Mouse (Mus musculus) telencephalon, adult 2 months (tissue): ENCODE data around the gene Hcn4.

Source experiments
- DNase-seq: peaks from one replicate; pipeline ENCODE4 v3.0.0-alpha.2; 2011; ENCODE audit warnings: low read depth, low spot score

Hcn4 gene

DNA sequence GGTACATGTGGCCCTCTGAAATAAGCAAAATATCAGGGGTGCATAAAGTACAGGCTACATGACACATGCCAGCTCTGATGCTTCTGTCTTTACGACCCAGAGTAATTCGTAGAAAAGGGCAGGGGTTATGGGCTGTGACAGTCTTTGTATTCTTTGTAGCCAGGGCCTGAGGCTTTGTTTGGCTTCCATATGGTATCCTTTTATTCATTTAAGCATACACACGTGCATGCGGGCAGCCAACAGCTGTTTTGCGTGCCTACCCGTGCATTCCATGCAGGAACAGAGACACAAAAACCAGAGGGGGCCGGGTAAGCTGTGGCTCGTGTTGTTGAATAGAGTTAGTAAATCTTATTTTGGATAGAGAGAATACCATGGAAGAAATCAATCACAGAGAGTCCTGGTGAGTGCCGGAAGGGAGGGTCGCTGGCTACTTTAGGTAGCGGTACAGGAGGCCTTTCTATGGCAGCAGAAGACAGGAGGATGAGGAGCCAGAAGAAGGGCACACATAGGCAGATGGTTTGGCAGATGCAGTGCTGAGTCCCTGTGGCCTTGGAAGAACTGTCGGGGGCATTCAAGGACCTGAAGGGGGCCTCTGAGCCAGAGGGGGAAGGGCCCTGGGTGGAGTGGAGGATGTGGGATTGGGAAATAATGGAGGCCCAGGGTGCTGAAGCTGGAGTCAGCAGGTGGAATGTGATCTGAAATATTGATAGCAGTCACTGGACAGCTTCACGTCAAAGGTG, 26.5 kb downstream of the Hcn4 start:
- DNase-seq, result no peak

DNA sequence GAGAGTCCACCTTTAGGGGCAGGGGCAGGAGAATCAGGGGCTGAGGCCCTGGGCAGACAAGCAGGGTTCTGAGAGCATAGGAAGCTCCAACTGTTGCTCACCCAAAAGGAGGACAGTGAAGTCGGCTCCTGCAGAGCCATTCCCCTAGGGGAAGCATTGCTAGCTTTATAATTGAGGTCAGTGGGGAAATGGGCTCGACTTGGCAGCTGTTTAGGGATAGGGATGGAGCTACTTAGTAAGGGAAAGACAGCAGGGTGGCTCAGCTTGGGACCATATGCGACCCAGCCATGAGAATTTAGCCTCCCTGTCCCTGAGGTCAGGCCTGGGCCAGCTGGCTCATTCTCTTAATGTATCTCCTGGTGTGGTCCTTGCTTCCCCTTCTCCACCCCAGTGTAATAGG, 31.7 kb downstream of the Hcn4 start:
- no peak for DNase-seq

DNA sequence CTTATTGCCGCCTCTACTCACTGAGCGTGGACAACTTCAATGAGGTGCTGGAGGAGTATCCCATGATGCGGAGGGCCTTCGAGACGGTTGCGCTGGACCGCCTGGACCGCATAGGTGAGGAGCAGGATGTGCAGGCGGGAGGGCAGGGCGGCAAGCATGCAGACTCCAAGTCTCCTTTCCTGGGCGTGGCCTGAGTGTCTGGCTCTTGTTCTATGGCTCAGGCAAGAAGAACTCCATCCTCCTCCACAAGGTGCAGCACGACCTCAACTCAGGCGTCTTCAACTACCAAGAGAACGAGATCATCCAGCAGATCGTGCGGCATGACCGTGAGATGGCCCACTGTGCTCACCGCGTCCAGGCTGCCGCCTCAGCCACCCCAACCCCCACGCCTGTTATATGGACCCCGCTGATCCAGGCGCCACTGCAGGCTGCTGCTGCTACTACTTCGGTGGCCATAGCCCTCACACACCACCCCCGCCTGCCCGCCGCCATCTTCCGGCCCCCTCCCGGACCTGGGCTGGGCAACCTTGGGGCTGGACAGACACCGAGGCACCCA, 35.9 kb downstream of the Hcn4 start:
- no peak for DNase-seq

DNA sequence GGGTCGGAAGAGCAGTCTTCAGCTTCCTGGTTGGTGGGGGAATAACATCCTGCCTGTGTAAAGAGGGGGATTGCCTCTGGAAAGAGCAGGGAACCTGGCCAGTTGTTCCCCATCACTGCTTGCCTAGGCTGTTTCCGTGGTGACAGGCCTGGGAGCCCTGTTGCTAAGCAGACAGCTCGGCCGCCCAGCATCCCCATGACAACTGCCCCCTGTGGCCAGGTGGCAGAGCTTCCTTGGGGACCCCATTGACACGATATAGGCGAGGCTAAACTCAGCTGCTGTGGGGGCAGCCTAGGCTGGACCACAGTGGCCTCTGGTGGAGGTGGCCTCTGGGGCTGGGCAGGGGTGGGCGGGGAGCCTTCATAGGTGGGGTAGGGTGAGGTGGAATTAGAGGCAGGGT, 40.6 kb downstream of the Hcn4 start:
- no peak for DNase-seq

DNA sequence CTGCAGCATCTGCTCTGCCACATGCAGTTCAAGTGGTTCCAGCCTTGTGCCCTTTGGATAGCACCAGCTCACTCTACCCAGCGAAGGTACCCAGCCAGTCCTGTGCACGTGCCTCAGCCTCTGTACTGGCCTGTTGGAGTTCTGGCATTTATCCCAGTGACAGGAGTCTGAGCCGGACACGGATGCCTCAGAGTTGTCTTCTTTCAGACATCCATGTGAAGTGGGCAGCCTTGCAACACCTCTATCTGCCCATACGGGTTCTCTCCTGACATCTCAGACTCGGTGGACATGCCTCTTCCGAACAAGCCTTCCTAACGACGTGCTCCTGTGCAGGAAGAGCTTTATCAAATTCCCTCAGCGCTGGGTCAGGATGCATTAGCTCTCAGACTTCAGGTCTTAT, 47.9 kb downstream of the Hcn4 start:
- no peak for DNase-seq

DNA sequence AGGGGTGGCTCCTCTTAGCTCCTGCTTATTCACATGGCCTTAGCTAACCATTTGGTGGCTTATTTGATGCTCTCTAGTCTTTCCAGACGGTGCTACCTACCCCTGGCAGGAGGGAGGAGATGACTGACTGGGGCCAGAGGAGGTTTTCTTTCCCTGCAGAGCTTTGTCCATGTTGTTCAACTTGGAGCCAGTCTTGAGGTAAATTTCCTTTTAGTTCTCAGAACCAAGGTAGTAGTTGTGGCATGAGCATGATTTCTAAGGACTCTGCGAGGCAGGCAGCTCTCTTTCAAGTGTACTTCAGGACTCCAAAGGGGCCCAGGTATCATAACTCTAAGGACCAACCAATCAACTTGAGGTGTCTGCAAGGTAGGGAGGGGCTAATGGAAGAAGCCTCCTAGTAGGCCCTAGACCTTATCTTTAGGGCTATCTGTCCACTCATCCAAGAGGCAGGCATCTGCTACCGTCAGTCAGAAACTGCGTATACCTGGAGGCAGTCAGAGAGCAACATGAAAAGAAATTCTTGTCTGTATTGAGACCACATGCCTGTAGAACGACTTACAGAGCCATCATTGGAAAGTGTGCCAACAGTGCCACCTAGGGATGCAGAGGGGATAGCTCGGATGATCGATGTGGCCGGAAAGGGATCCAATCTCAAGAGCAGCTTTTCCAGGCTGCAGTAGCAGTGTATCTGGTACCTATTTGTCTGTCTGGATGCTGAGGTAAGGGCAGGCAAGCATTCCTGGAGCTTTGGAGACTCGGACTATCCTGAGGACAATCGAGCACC, 50.5 kb downstream of the Hcn4 start:
- DNase-seq, result peak; percentile 48

DNA sequence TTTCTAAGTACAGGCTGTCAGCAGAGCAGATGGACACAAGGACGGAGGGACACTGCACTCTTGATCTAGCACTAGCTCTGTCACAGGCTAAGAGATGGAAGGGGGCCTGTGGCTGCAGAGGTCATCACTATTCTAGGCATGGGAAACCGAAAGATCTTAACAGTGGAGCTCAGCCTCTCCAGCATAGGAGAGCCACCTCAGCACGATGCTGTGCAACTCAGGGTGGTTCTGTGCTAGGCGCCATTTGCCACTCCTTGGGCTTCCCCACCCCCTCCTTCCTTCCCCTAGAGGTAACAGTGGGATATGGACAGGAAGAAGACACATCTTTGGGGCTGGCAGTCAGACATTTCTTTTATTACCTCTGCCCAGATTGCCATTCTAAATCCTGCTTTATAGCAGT, 51.1 kb downstream of the Hcn4 start:
- no peak for DNase-seq

DNA sequence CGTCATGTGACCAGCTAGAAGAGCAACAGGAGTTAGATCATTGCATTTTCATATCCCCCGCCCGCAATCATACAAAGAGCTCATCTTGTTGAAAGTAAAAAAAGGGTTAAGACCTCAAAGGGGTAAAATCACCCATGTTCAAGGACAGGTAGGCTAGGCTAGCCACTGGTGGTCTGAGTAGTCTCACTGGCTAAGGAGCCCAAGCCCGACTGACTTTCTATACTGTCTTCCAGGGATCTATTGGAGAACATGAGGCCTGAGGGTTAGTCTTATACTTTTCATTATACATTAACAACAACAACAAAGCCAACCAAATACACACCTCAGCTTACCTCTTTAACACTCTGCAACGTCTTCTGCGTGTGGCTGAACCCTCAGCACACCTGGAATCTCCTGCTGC, 52.2 kb downstream of the Hcn4 start:
- DNase-seq, result no peak

DNA sequence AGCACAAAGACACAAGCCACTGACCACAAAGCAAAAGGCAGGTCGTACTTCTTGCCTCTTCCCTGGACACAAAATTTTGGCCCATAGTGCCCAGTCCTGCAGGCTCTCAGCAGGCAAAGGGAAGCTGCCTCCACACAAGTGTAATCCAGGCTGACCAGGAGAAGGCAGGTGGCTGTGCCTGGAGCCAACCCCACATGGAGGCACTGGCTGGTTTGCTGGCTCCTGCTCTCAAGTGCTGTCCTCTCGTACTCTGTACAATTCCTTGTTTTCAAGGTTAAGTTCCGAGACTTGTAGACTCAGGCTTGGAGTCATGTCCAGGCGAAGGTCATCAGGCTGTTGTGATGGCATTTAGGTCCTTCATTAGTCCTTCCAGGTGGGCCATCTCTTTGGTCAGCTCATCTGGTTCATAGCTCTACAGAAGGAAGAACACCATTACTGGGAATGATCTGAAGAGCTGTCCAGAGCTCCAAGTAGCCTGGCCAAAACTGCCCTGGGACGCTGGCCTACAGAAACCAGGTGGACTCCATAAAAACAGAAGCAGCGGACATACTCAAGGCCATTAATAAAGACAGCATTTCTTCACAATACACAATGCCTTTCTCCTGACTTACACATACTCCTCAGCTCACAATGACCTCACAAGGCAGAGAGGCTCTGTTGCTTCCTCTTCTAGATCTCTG, 53.9 kb downstream of the Hcn4 start:
- DNase-seq, result no peak

DNA sequence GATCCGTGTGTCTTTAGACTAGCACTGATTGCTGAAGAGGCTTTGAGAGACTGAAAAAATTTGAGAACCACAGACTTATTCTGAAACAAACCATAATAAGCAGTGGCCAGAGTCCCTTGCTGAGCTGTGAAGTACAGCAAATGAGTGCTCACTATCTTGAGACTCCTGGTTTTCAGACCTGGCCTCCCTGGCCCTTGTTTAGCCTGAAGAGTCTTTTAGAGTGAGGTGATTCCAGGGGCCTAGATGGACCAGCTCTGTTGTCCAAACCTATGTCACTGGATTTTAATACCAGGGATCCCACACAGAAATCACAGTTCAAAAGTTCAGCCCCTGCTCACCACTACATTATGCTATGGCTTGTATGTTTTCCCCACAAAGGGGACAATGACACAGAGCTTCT, 56.6 kb downstream of the Hcn4 start:
- DNase-seq, result no peak

DNA sequence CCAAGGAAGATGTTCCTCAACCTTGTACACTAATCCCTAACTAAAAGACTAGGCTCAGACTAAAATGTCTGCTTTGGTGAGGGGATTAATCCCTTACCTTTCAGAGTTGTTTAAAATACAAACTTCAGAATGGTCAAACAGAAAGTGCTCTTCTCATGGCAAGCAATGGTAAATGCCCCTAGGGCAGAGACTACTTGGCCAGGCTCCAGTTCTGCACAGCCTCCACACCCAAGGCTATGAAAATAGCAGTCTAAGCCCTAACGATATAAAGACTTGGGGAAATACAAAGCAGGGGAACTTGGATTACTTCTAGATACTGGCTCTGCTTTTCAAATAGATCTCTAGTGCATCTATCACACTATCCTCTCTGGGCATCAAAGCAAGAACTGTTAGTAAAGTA, 59.5 kb downstream of the Hcn4 start:
- DNase-seq, result no peak

DNA sequence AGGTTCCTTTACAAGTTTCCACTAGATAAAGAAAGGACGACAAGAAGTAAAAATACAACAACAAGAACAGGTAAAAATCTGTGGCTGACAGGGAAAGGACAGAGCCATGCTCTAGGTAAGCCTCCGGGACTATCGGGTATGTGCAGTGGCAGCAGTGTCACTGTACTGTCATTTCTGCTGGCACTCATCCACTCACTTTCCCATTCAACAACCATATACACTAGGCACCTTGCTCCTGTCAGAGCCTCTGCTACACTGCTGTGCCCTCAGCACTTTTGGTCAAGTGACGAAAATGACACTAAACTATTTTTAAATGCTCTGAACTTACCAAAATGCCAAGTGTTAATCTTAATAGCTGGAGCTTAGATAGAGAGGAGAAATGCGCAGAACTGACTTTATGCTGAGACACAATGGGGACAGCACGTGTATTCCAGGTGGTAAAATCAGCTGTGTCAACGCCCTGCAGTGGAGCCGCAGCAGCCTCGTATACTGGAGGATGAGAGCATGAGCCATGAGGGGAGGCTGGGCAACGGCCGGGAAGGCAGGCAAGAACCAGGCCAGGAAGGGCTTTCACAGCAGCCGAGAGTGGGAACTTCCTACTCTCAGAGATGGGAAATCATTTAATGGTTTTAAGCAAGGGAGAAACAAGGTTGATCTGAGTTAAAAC, 66.7 kb downstream of the Hcn4 start:
- no peak for DNase-seq

DNA sequence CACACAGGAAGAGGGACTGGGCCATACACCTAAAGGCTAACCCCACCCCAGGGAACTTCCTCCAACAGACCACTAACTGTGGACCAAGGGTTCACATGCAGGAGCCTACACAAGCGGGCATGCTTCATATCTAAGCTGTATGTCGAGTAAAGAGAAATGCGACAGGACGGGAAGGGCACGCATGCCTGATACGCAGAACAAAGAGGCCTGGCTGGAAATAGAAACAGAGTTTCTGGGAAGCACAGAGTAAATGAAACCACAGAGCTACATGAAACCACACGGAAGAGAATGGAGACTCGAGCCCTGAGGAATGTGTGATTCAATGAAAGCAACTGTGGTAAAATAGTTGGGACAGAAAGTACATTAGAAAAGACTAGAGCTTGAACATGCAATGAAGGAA, 67.7 kb downstream of the Hcn4 start:
- no peak for DNase-seq

DNA sequence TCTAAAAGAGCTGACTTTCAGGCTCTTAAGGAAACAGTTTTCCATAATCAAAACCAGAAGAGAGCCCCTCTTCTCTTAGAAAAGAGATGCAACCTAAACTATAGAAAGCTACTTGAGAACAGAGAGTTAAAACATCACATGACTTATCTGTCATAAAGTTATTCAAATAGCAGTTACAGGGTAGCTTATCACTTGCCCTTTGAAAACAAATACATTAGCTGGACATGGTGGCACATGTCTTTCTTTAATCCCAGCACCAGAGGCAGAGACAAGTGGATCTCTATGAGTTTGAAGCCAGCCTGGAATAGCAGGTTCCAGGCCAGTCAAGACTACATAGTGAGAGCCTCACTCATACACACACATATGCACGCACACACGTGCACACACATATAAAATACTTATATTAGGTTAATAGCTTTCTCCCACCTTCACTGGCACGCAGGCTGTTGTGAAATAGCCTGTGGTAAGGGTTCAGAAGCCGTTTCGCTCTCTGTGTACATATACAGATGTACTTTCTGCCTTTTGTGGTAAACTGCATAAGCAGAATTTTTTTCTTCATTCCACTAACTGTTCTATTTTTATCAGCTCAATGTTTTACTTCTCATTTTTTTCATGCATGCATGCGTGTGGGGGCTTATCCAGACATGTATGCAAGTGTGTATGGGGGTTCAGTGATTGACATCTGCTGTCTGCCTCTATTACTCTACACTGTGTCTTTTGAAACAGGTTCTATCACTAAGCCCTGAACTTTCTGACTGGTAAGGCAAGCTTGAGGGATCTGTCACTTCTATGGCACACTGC, 68.8 kb downstream of the Hcn4 start:
- DNase-seq, result no peak

DNA sequence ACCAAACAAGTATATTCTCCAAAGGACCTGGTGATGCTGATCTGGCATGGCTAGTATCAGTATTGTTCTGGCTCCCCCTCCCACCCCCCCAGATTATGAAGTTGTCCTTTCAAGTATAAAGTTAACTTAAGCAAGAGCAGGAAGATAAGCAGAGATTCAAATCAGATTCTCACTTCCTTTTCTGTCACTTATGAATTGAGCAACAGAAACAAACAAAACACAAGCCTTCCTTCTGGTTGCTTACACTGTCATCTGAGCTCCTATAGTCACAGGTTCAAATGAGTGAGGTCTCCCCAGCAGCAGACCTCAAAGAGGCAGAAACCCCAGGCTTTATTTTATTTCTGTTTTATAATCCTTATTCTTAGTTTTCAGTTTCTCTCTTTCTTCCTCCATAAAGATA, 76.4 kb downstream of the Hcn4 start:
- no peak for DNase-seq

DNA sequence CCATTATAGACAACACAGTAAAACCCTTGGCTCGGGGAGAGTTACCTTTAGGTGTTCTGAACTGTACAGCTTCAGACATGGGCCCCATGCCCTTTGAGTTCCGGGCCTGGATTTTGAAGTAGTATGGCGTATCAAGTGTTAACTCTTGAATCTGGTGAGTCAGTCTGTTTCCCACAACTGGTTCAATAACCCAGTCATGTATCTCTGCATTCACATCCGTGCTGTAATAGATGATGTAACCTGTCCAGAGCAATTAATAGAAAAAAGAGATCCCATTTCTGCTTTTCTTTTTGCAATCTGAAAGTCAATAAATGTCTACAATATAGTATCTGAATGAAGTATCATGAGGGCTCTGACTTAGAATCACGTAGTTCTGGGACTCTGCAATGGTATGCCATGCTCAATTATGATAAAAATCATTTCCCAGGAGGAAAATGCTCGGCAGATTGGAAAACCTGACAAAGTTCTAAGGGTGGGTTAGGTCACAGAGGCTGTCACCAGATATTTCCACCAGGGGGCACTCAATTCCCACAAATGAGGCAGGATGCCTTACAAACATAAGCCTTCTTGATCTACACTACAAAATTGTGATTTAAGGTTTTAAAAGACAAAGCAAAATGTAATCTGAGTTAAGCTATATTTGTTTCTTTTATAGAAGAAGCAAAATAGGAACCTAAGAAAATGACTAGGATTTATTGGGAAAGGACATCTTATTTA, 79.8 kb downstream of the Hcn4 start:
- DNase-seq, result no peak
